Mouse (Mus musculus): ENCODE data around the gene Ly86. TPM values are rescaled to one million over a fixed set of nuclear protein-coding genes. Genes with fewer than 3 reads are reported as not detected.

The Ly86 gene
- polyA plus RNA-seq, 1 experiment from 2014 or later, result 6.8 TPM

GRCm38 (mm10) chr13:37389296-37389695 is 44.3 kb downstream of the Ly86 start:
- H3K9ac ChIP-seq (ENCODE audit: low read depth, low read length), result no peak overlapping the region
- H3K9me3 ChIP-seq (replicated peaks; ENCODE audit: low read length), result no peaks in the 10 kb centered on the region
- H3K36me3 ChIP-seq (ENCODE audit: insufficient read depth, low read length), result no peaks in the 10 kb centered on the region
- 47% methylated on average over 5 of the region's 5 CpGs for WGBS
- no peaks in the 10 kb centered on the region for H3K4me1 ChIP-seq (replicated peaks; ENCODE audit: insufficient read depth, low read length)
- no peak overlapping the region for H3K27ac ChIP-seq
- DNase-seq (ENCODE audit: low spot score), result no peak
- no peak for ATAC-seq (replicated peaks; ENCODE audit: low FRiP score, low read depth)
- no peak overlapping the region for H3K4me2 ChIP-seq (ENCODE audit: low read length)
- TF ChIP-seq CTCF (IDR thresholded peaks at IDR 0.05; ENCODE audit: low read depth), result no peak
- H3K4me3 ChIP-seq (replicated peaks; ENCODE audit: low read depth, low read length), result no peak overlapping the region
- H3K27me3 ChIP-seq (ENCODE audit: insufficient read depth, low read length), result no peaks in the 10 kb centered on the region

- Histone ChIP-seq H3K9me3 (replicated peaks; ENCODE audit: low read length) (no peaks in the 10 kb centered on the region), H3K9ac (ENCODE audit: low read depth, low read length) (no peak overlapping the region), H3K27me3 (ENCODE audit: insufficient read depth, low read length) (no peaks in the 10 kb centered on the region), H3K4me1 (replicated peaks; ENCODE audit: insufficient read depth, low read length) (no peaks in the 10 kb centered on the region), H3K4me3 (replicated peaks; ENCODE audit: low read depth, low read length) (no peak overlapping the region), H3K36me3 (ENCODE audit: insufficient read depth, low read length) (no peaks in the 10 kb centered on the region), H3K27ac (no peak overlapping the region), H3K4me2 (ENCODE audit: low read length) (no peak overlapping the region)
- WGBS, result 75% methylated on average over 4 of the region's 4 CpGs
- no peak for TF ChIP-seq CTCF (IDR thresholded peaks at IDR 0.05; ENCODE audit: low read depth)
- DNase-seq (ENCODE audit: low spot score), result no peak
- ATAC-seq (replicated peaks; ENCODE audit: low FRiP score, low read depth), result no peak
These were observed 53.8 kb downstream of the Ly86 start for GRCm38 (mm10) chr13:37398791-37399190.

DNA sequence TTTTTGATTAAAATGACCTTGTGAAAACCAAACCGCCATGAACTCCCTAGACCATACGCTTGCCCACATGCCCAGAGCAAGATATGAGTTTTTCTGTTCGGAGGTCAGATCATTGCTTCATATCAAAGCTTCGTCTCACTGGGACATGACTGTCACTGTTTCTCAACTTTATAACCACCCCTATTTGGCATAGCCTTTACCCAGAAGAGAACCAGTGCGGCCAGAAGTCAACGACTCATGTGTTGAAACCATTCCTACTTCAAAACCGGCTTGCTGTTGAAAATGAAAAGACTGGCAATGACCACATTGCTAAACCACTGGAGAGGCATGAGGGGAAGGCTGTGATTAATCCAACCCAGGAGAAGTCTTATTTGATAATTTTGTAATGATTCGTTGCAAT is 54.3 kb downstream of the Ly86 start:
- 89% methylated on average over 8 of the region's 8 CpGs for WGBS
- DNase-seq (ENCODE audit: low spot score) (no peak), ATAC-seq (replicated peaks; ENCODE audit: low FRiP score, low read depth) (no peak)
- Histone ChIP-seq H3K4me2 (ENCODE audit: low read length) (no peak overlapping the region), H3K36me3 (ENCODE audit: insufficient read depth, low read length) (no peaks in the 10 kb centered on the region), H3K4me3 (replicated peaks; ENCODE audit: low read depth, low read length) (no peak overlapping the region), H3K27me3 (ENCODE audit: insufficient read depth, low read length) (no peaks in the 10 kb centered on the region), H3K9me3 (replicated peaks; ENCODE audit: low read length) (no peaks in the 10 kb centered on the region), H3K4me1 (replicated peaks; ENCODE audit: insufficient read depth, low read length) (no peaks in the 10 kb centered on the region), H3K27ac (no peak overlapping the region), H3K9ac (ENCODE audit: low read depth, low read length) (no peak overlapping the region)
- no peak for TF ChIP-seq CTCF (IDR thresholded peaks at IDR 0.05; ENCODE audit: low read depth)

GRCm38 (mm10) chr13:37402421-37402820 is 57.4 kb downstream of the Ly86 start:
- whole genome bisulfite sequencing, result 59% methylated on average over 3 of the region's 3 CpGs
- no peak for TF ChIP-seq CTCF (IDR thresholded peaks at IDR 0.05; ENCODE audit: low read depth)
- no peak for DNase-seq (ENCODE audit: low spot score)
- no peak overlapping the region for H3K27ac ChIP-seq
- H3K4me2 ChIP-seq (ENCODE audit: low read length), result no peak overlapping the region
- H3K27me3 ChIP-seq (ENCODE audit: insufficient read depth, low read length), result no peaks in the 10 kb centered on the region
- no peak for ATAC-seq (replicated peaks; ENCODE audit: low FRiP score, low read depth)
- H3K9me3 ChIP-seq (replicated peaks; ENCODE audit: low read length), result no peaks in the 10 kb centered on the region
- H3K36me3 ChIP-seq (ENCODE audit: insufficient read depth, low read length), result no peaks in the 10 kb centered on the region
- no peak overlapping the region for H3K4me3 ChIP-seq (replicated peaks; ENCODE audit: low read depth, low read length)
- no peak overlapping the region for H3K9ac ChIP-seq (ENCODE audit: low read depth, low read length)
- no peaks in the 10 kb centered on the region for H3K4me1 ChIP-seq (replicated peaks; ENCODE audit: insufficient read depth, low read length)

- no peak overlapping the region for H3K4me2 ChIP-seq (ENCODE audit: low read length)
- no peak for TF ChIP-seq CTCF (IDR thresholded peaks at IDR 0.05; ENCODE audit: low read depth)
- no peak overlapping the region for H3K27ac ChIP-seq
- no peaks in the 10 kb centered on the region for H3K27me3 ChIP-seq (ENCODE audit: insufficient read depth, low read length)
- no peaks in the 10 kb centered on the region for H3K9me3 ChIP-seq (replicated peaks; ENCODE audit: low read length)
- ATAC-seq (replicated peaks; ENCODE audit: low FRiP score, low read depth) (no peak), DNase-seq (ENCODE audit: low spot score) (no peak)
- no peak overlapping the region for H3K4me3 ChIP-seq (replicated peaks; ENCODE audit: low read depth, low read length)
- H3K9ac ChIP-seq (ENCODE audit: low read depth, low read length), result no peak overlapping the region
- WGBS, result 85% methylated on average over 2 of the region's 2 CpGs
- H3K4me1 ChIP-seq (replicated peaks; ENCODE audit: insufficient read depth, low read length), result no peaks in the 10 kb centered on the region
- no peaks in the 10 kb centered on the region for H3K36me3 ChIP-seq (ENCODE audit: insufficient read depth, low read length)
These were observed 58.7 kb downstream of the Ly86 start for GRCm38 (mm10) chr13:37403708-37404107.

- H3K4me3 ChIP-seq (replicated peaks; ENCODE audit: low read depth, low read length), result no peak overlapping the region
- H3K9ac ChIP-seq (ENCODE audit: low read depth, low read length), result no peak overlapping the region
- H3K27ac ChIP-seq, result no peak overlapping the region
- no peak for DNase-seq (ENCODE audit: low spot score)
- no peaks in the 10 kb centered on the region for H3K27me3 ChIP-seq (ENCODE audit: insufficient read depth, low read length)
- H3K4me2 ChIP-seq (ENCODE audit: low read length), result no peak overlapping the region
- no peaks in the 10 kb centered on the region for H3K9me3 ChIP-seq (replicated peaks; ENCODE audit: low read length)
- ATAC-seq (replicated peaks; ENCODE audit: low FRiP score, low read depth), result no peak
- H3K4me1 ChIP-seq (replicated peaks; ENCODE audit: insufficient read depth, low read length), result no peaks in the 10 kb centered on the region
- TF ChIP-seq CTCF (IDR thresholded peaks at IDR 0.05; ENCODE audit: low read depth), result no peak
- WGBS, result 85% methylated on average over 1 of the region's 1 CpGs
- no peaks in the 10 kb centered on the region for H3K36me3 ChIP-seq (ENCODE audit: insufficient read depth, low read length)
These were observed 70.7 kb downstream of the Ly86 start for GRCm38 (mm10) chr13:37415696-37416095.

- H3K4me3 ChIP-seq (replicated peaks; ENCODE audit: low read depth, low read length), result no peak overlapping the region
- WGBS, result 70% methylated on average over 6 of the region's 6 CpGs
- no peaks in the 10 kb centered on the region for H3K9me3 ChIP-seq (replicated peaks; ENCODE audit: low read length)
- H3K9ac ChIP-seq (ENCODE audit: low read depth, low read length), result no peak overlapping the region
- TF ChIP-seq CTCF (IDR thresholded peaks at IDR 0.05; ENCODE audit: low read depth), result no peak
- no peak for DNase-seq (ENCODE audit: low spot score)
- no peak overlapping the region for H3K27ac ChIP-seq
- no peaks in the 10 kb centered on the region for H3K36me3 ChIP-seq (ENCODE audit: insufficient read depth, low read length)
- H3K4me1 ChIP-seq (replicated peaks; ENCODE audit: insufficient read depth, low read length), result no peaks in the 10 kb centered on the region
- no peak for ATAC-seq (replicated peaks; ENCODE audit: low FRiP score, low read depth)
- H3K27me3 ChIP-seq (ENCODE audit: insufficient read depth, low read length), result no peaks in the 10 kb centered on the region
- no peak overlapping the region for H3K4me2 ChIP-seq (ENCODE audit: low read length)
These were observed 78.4 kb downstream of the Ly86 start for GRCm38 (mm10) chr13:37423416-37423815.
